Mouse (Mus musculus) spleen, postnatal 14 days (tissue): ENCODE results near the gene Hacd4.
"Not testable (repeated sequence)": the region's sequence is repeated elsewhere in the genome, so short reads cannot be mapped to it uniquely, and the experiment has no call there.

Experiments
- DNase-seq, 2 experiments: peaks; one replicate each; pipeline ENCODE4 v3.0.0; 2021 to 2022; ENCODE audit warnings: low spot score in 2 of 2

Gene Hacd4

DNA sequence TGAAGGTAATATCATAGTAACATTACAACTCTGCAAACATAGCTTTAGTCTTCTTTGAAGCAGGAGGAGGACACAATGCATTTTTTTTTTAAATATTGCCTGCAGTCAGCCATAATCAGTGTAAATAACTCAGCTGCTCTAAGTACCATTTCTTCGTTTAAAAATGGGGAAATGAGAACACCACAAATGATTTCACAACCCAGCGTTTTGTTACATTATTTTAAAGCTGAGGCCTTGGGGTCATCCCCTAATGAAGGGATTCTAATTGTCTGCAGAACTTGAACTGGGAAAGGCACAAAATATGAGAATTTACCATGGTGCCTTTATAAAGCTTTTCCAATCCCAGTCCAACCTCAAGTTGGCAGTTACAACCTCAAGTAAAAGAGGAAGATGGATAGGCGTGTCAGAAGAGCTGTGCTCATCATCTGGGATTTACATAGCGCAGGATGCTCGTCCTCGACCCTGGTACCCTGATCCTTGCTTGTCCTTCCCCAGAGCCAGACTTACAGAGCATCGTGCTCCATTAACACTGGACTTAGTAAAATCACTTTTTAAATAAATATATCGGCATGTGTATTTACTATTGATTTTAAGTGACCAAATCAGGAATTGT, 6.2 kb downstream of the Hacd4 start:
- no peak for DNase-seq

DNA sequence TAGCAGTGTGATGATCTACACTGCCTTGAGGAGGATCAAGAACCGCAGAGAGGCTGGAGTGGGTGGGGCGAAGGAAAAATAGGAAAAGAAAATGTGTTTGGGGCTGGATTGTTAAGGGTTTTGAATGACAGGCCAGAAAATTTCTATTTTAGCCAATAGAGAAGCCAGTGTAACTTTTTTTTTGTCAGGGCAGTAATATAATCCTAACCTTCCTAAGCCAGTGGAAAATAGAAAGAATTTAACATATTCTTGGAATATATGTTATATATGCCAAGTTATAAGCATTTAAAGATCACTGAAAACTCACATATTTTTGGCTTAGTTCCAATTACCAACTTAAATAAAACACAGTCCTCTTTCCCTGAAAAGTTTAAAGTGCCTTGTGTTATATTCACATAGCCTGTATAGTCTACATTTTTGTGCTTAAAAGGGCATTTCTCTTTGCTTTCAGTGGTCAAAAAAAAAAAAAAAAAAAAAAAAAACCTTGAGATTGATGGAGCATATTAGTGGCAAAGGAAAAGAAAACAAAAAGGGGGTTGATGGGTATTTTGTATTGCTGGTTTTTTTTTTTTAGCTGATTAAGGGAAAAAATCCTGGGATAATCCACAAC, 11.0 kb downstream of the Hacd4 start:
- DNase-seq: no peak

DNA sequence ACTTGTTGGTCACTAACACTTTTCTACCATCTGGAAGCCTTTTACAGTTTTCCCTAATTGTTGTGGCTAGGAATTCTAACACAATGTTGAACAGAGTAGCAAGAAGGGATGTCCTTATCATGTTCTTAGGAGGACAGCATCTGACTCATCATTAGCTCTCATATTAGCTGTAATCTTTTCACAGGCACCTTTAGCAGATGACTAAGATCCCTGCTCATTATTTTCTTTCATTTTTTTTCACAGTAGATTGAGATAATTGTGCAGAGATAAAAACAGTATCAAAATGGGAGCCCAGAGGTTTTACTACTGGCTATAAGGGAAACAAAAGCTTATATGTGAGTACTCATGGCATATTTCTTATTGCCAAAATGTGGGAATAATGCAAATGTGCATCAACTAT, 14.2 kb downstream of the Hacd4 start:
- DNase-seq: no peak

DNA sequence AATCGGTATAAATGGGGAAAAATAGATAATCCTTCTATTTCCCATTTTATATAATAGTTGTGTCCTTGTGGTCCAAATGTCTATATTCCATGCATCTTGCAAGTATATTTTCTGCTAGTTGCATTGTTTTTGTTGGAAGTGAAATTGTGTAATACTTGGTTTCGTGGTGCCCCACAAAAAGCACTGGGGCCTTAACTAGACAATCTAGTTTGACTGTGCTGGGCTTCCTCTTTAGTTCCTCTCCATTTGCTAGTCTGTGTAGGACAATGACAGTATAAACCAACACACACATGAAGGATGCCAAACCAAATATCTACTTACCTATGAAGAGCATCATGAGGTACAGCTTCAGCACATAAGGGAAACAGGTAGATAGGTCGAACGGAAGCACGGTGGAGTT, 19.4 kb downstream of the Hacd4 start:
- no peak for DNase-seq

DNA sequence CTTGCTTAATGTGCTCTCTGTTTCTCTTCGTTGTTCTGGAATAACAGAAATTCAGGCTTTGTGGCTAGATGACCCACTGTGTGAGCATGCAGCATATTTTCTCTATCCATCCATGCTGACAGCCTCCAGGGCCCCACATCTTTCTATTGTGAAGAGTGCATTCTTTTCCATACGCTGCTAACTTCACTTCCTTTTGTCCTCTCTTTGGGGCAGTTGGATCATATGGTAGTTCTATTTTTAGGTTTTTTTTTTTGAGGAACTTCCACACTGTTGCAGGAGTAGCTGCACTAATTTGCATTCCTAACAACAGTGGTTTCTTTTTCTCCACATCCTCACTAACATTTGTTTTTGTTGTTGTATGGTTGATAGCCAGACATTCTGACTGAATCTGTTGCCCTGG, 23.7 kb downstream of the Hacd4 start:
- no peak for DNase-seq

DNA sequence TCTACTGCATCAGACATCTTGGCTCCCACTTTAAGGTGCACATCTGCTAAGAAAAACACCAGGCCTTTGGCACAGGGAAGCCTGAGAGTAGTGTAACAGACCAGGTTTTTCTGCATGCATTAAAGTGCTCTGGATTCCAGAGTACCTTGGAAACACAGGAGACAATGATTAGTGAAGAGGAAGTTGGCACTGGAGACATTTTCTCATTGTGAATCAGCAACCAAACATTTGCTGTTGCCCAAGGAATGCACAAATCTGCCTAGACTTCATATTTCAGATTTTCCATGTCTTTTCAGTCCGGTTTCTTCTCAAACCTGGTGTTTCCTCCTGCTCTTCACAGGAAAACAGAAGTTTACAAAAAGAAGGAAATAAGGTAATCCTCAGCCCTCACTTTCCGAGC, 26.4 kb downstream of the Hacd4 start:
- DNase-seq: no peak

DNA sequence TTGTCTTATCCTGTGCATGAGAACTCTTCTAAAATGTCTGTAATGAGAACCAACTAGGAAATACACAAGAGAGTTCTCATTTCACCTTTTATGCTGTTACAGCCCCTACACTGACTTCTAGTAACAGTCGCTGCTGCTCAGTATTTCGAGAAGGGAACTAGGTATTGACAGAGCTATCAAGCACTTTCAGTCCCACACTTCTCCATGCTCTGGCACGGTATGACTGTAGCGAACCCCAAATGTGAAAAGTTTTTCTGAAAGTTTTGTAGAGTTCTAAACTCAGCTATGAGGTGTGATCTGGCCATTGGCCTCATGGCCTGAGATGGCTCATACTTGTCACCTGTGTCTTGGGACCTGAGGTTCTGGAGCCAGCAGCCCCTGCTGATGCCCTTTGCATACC, 29.4 kb downstream of the Hacd4 start:
- no peak for DNase-seq

DNA sequence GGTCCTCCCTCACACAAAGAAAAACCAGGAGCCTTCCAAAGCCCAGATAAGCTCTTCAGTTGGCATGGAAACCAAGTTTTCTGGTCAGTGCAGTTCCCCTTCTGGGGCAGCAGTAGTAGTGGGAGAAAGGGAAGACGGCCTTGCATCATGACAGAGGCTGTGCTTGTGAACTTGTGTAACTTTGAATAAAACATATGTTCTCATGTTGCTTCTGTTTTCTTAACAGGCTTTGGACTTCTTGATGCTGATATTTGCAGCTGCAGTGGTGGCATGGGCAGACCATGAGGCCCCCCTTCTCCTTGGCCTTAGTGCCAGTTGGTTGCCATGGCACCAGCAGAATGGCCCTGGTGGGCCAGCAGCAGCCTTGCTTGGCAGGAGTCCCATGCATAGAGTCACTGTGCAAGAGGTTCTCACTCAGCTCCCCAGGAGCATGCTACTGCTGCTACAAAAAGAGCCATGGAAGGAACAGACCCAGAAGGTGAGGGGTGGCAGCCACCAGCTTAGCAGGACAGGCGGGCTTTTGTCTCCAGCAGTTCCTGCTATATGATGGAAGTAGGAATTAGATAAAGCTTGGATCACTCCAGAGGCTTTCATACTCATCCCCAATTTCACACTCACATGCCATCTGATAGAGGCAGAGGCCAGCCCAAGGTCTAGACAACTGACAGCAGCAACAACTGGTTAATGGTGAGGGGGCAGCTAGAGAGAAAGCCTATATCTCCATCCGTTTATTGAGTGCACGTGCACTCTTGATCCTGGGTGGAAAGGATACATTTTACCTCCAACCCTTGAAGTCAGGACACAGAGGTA, 31.6 kb downstream of the Hacd4 start:
- DNase-seq: no peak

DNA sequence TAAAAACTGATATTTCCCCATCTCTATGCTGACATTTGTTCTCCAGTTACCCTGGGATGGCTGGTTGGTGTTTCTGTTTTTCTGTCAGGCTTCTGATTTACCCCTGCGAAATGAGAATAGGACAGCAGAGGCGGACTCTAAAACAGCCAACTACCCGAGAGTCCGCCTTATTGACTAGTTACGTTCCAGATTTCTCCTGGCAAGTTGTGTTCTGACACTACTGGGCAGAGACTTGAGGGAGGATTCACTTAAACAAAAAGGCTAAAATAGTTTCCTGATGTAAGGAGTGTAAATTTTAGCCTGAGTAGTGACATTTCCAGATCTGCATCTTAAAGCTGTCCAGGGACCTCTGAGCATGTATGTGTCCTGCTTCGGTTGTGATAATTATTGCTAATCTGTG, 35.8 kb downstream of the Hacd4 start:
- DNase-seq: no peak

DNA sequence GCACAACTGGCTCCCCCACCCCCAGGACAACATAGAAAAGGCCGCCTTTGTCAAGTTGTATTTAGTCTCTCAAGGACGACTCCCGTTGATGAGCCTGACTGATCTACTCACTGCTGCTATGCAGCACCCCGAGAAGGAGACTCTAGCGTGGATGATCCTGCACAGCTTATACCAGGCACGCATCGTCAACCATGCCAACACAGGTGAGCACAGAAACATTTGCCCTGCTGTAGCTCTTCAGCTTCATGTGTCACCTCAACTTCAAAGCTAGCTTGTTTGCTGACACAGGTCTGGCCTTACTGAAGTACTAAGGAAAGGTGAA, 37.8 kb downstream of the Hacd4 start:
- DNase-seq: no peak

DNA sequence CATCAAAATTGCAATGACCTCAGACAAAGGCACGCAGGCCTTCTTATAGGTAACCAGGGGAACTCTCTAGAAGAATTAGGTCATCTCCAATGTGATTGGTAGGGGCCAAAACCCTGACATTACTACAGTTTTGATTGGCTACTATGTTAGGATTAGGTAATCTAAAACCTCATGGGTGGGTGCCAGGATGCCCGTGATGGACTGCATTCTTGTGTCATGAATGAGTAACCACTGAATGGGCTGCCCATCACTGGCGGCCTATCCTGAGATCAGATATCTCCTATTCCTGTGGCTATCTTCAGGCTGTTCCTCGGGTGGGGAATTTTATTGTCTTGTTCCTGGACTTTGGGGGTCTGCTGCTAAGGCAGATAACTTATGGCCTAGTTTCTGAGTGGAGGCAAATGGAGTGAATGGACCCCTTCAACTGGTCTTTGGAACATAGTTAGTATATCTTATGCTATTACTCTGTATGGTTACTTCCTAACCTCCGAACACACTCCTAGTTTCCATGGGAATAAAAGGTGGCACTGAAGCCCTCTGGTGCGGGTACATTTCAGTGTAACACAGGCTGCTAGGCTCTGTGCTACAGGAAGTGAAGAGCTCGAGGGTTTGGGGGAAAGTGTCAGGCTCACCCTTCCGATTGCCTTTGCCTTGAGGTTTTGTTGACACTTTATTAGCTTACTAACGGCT, 38.3 kb downstream of the Hacd4 start:
- DNase-seq: no peak

DNA sequence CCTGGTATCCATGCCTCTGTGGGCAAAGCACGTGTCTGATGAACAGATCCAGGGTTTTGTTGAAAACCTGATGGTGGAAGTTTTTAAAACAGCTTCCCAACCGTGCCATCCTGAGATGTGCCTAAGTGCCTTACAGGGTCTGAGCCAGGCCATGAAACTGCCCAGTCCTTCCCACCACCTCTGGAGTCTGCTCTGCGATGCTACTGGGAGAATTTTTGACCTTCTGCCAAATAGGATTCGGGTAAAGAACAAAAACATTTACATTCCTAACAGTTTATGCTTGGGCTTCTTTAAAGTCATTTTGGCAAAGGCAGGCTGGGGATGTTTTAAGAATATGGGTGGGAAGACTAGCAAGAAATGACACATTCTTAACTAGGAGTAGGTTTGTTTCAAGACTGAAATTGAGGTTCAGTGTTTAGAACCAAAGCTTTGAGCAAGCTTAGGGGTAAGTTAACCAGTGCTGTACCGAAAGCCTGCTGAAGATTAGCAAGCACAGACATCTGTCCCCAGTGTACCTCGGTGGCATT, 41.7 kb downstream of the Hacd4 start:
- no peak for DNase-seq

DNA sequence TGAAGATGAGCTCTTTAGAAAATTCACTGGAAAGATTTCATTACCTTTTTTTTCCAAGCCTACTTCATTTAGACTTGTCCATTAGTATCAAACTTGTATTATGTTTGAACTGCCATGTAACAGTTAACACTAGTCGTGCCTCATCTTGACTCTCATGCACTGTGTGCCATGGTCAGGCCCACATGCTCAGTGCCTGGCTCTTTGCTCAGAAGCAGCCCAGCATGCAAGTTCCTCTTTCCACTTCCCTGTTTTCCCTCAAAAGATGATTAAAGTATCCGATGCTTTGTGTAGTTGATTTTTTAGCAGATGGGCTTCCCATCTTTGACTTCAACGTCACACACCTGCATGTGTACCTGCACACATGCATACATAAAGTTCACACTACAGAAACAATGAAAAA, 43.0 kb downstream of the Hacd4 start:
- no peak for DNase-seq

DNA sequence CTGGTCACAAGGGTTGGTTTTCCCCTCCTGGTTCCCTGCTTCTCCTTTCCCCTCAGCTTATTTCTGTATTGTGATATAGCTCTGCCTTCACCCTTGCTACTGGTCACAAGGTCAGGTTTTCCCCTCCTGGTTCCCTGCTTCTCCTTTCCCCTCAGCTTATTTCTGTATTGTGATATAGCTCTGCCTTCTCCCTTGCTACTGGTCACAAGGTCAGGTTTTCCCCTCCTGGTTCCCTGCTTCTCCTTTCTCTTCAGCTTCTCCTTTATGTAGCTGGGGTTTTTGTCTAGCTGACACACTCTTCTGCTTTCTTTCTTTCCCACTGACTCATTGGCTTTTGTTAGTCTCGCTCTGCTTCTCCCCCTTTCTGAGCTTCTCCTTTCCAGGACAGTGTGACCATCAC, 48.1 kb downstream of the Hacd4 start:
- DNase-seq: not testable (repeated sequence)

DNA sequence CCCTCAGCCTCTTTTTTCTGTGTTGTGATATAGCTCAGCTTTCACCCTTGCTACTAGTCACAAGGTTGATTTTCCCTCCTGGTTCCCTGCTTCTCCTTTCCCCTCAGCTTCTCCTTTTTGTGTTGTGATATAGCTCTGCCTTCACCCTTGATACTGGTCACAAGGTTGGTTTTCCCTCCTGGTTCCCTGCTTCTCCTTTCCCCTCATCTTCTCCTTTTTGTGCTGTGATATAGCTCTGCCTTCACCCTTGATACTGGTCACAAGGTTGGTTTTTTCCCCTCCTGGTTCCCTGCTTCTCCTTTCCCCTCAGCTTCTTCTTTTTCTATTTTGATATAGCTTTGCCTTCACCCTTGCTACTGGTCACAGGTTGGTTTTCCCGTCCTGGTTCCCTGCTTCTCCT, 48.7 kb downstream of the Hacd4 start:
- no peak for DNase-seq

DNA sequence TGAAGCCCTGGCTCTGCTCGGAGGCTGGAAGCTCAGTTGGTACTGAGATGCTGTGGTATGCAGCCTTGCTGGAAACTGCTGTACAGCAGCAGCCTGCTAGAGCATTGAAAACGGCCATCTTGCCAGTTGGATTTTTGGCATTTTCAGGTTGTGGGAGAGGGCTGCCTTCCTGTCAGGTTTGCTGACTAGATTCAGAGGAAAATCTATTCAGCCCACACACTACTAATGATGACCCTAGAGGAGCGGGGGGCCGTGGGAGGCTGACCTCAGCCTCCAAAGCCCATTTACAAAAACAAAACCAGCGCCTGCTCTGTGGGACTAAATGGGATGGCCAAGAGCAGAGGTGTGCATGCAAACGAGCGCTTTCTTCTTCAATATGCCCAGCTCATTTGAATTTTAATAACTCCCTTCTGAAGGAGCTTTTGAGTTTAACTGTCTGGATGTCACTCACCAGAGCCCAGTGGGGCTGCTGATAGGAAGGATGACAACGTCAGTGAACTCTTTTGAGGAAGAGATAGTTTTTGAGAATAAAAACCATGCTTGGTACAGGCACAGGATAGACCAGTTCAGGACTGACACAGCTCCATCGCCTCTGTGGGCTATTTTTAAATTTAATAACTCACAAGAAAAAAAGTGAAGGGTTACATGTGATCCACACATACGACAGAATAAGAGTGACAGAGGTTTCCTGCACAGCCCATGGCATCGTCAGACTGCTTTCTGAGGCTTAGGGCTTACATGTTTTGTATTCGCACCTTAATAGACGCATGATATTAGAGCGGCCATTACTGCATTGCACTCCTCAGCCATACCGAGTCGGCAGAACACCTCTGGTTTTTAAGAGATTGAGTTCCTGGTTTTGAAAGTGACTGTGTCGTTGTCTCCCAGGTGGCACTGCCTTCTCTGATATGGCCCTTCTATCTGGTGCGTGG, 66.2 kb downstream of the Hacd4 start:
- DNase-seq: no peak

DNA sequence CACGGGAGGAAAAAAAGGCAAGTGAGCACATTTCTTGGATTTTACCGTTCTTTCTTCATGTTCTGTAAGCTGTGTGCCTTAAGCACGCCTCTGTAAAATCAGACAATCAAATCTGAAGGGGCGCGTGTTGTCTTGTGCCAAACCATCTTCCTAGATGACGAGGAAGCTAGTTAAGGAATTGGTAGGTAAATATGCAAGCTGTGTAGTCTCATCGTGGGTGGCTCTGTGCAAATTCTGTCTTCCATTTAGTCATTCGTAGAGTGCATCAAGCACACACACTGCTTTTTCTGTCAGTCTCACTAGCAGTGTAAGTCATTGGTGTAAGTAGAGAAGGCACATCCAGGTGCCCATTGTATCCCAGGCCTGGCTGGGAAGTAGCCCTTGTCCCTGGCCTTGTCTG, 67.9 kb downstream of the Hacd4 start:
- DNase-seq: no peak

DNA sequence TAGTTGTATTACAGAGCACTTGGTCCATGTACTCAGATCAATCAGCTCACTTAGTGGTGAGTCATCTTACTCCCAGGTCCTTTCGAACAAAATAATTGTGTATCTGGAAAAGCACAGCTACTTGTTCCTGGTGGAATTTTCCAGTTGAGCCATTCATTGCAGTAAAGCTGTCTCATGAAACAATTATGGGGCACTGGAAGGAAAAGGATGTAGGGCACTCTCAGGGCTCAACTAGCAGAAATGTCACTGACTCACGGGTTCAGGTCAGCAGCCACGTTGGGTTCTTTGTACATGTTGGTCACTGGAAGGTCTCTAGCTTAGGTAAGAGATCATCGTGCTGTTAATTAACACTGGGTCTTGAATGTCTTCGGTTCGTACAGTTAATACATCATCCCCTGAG, 68.8 kb downstream of the Hacd4 start:
- no peak for DNase-seq

DNA sequence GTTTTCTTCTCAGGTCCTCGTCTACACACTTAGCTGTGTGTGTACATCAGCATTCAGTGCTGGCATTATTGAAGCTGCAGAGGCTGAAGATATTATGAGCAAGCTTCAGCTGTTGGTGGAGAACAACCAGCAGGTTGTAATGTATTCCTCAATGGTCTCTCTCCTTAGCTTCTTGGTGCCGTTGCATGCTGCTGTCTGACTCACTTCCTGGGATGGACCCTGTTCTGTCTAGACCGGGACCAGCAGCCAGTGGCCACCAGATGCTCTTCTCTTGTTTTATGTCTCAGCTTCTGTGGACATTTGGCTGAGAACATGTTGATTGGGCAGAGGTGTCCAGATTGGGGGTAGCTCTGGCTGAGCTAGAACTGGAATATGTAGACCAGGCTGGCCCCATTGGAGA, 81.3 kb downstream of the Hacd4 start:
- no peak for DNase-seq

DNA sequence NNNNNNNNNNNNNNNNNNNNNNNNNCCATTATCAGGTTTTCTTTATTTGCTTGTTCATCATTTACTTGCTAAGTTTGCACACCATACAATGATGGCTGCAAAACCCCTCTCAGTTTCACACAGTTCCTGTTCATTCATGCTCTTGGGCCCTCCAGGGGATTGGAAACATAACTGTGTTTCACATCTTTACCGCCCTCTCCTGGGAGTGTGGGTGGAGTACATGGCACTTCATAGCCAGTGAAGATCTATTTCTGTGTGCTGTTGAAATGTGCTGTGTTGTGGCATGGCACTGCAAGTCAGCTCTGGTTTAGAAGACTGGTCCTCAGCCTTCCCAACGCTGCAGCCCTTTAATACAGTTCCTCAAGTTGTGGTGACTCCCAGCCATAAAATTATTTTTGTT, 82.1 kb downstream of the Hacd4 start:
- no peak for DNase-seq

DNA sequence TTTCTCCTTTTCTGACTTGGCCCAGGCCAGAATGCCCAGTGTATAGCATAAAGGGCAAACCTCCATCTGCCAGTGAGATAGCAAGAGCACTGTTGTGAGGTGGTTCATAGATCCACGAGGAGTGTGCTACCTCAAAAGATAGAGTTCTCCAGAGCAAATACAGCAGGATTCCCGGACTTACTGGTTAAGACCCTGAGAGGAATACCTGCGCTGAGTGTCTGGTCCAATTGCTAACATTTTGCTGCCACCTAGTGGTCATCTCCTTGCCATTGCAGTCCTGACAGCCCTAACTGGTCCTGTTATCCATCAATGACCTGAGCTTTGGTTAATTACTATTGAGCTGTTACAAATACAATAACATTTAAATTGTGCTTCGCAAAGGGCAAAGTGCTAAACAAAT, 87.8 kb downstream of the Hacd4 start:
- DNase-seq: peak in 1 of 2 experiments; percentile 41
